Mouse (Mus musculus): Measurements from ENCODE around the gene Gm42742.

Gene Gm42742

GRCm38 (mm10) chr7:127004122-127004875 lies 16.6 kb downstream of the Gm42742 start:
- DNase-seq (ENCODE audit: extremely low read depth, insufficient read length, low spot score) = no peak

GRCm38 (mm10) chr7:127003620-127004019 lies 17.3 kb downstream of the Gm42742 start:
- DNase-seq (ENCODE audit: extremely low read depth, insufficient read length, low spot score) = no peak

GRCm38 (mm10) chr7:126999568-126999967 lies 21.3 kb downstream of the Gm42742 start:
- DNase-seq (ENCODE audit: extremely low read depth, insufficient read length, low spot score) = no peak

GRCm38 (mm10) chr7:126996449-126996848 lies 24.4 kb downstream of the Gm42742 start:
- DNase-seq (ENCODE audit: extremely low read depth, insufficient read length, low spot score) = no peak

- no peak for DNase-seq (ENCODE audit: extremely low read depth, insufficient read length, low spot score)
Measured at GRCm38 (mm10) chr7:126988816-126989215, 32.1 kb downstream of the Gm42742 start.

- DNase-seq (ENCODE audit: extremely low read depth, insufficient read length, low spot score) = no peak
Measured at GRCm38 (mm10) chr7:126986319-126986718, 34.6 kb downstream of the Gm42742 start.

GRCm38 (mm10) chr7:126984667-126985444 lies 36.0 kb downstream of the Gm42742 start:
- no peak for DNase-seq (ENCODE audit: extremely low read depth, insufficient read length, low spot score)

GRCm38 (mm10) chr7:126983113-126983512 lies 37.8 kb downstream of the Gm42742 start:
- no peak for DNase-seq (ENCODE audit: extremely low read depth, insufficient read length, low spot score)

GRCm38 (mm10) chr7:126982054-126982453 lies 38.8 kb downstream of the Gm42742 start:
- no peak for DNase-seq (ENCODE audit: extremely low read depth, insufficient read length, low spot score)

- DNase-seq (ENCODE audit: extremely low read depth, insufficient read length, low spot score) = no peak
Measured at GRCm38 (mm10) chr7:126981601-126982000, 39.3 kb downstream of the Gm42742 start.

- DNase-seq (ENCODE audit: extremely low read depth, insufficient read length, low spot score) = no peak
Measured at GRCm38 (mm10) chr7:126978841-126979240, 42.1 kb downstream of the Gm42742 start.

- DNase-seq (ENCODE audit: extremely low read depth, insufficient read length, low spot score) = no peak
Measured at GRCm38 (mm10) chr7:126976878-126977459, 43.9 kb downstream of the Gm42742 start.

- DNase-seq (ENCODE audit: extremely low read depth, insufficient read length, low spot score) = peak; percentile 87
Measured at GRCm38 (mm10) chr7:126975950-126976866, 44.7 kb downstream of the Gm42742 start, which contains the start of gene Cdiptos. Gene Cdiptos, minus strand, starts transcription at chr7:126976098.

- no peak for DNase-seq (ENCODE audit: extremely low read depth, insufficient read length, low spot score)
Measured at GRCm38 (mm10) chr7:126975893-126975949, 45.2 kb downstream of the Gm42742 start, which contains the start of gene Cdipt. Gene Cdipt, plus strand, starts transcription at chr7:126975914.

GRCm38 (mm10) chr7:126975493-126975892 lies 45.4 kb downstream of the Gm42742 start:
- no peak for DNase-seq (ENCODE audit: extremely low read depth, insufficient read length, low spot score)

GRCm38 (mm10) chr7:126967361-126967760 lies 53.5 kb downstream of the Gm42742 start:
- DNase-seq (ENCODE audit: extremely low read depth, insufficient read length, low spot score) = no peak

- no peak for DNase-seq (ENCODE audit: extremely low read depth, insufficient read length, low spot score)
Measured at GRCm38 (mm10) chr7:126965568-126965967, 55.3 kb downstream of the Gm42742 start.
